Mouse (Mus musculus) midbrain, embryonic 15.5 days (tissue): ENCODE measurements at regions not wholly inside any gene's neighbourhood (a gene's known extent, or its start where the extent isn't known, plus 50 kb on each side); places are given as distances from the start of the nearest gene placed in this dataset. TPM values are rescaled to one million over a fixed set of nuclear protein-coding genes. Genes with fewer than 3 reads are reported as not detected.
"Not testable (repeated sequence)": the region's sequence is repeated elsewhere in the genome, so short reads cannot be mapped to it uniquely, and the experiment has no call there.

Experiments
- ATAC-seq: fragments of 200-750 bp; cut with Nextera tagmentation; replicated peaks from 2 replicates; pipeline ENCODE4 v1.8.0; 2017; ENCODE audit warnings: moderate TSS enrichment
- H3K27ac ChIP-seq: fragments of 300-500 bp; sonication (generic); 2 replicates; pipeline ENCODE4 v1.5.1; 2015; ENCODE audit warnings: mild to moderate bottlenecking, inconsistent platforms
- H3K27me3 ChIP-seq: fragments of 300-500 bp; sonication (generic); replicated peaks from 2 replicates; pipeline ENCODE4 v1.6.1; 2015; ENCODE audit warnings: inconsistent platforms
- H3K36me3 ChIP-seq: fragments of 300-500 bp; sonication (generic); replicated peaks from 2 replicates; pipeline ENCODE4 v1.6.1; 2015; ENCODE audit warnings: inconsistent platforms
- H3K4me1 ChIP-seq: fragments of 300-500 bp; sonication (generic); 2 replicates; pipeline ENCODE4 v1.6.1; 2015; ENCODE audit warnings: inconsistent platforms
- H3K4me2 ChIP-seq: fragments of 300-500 bp; sonication (generic); 2 replicates; pipeline ENCODE4 v1.6.1; 2015; ENCODE audit warnings: inconsistent platforms, mild to moderate bottlenecking, moderate library complexity
- H3K4me3 ChIP-seq: fragments of 300-500 bp; sonication (generic); 2 replicates; pipeline ENCODE4 v1.5.1; 2015; ENCODE audit warnings: mild to moderate bottlenecking, inconsistent platforms
- H3K9ac ChIP-seq: fragments of 300-500 bp; sonication (generic); 2 replicates; pipeline ENCODE4 v1.6.1; 2015; ENCODE audit warnings: mild to moderate bottlenecking, inconsistent platforms
- H3K9me3 ChIP-seq: fragments of 300-500 bp; sonication (generic); 2 replicates; pipeline ENCODE4 v1.6.1; 2016; ENCODE audit warnings: inconsistent platforms
- WGBS: fragments of 180-500 bp; shearing (Covaris S2); methylation state at CpG from one replicate; pipeline ENCODE4 v1.1.7; 2015; ENCODE audit warnings: mixed read lengths; 5-methylcytosine and 5-hydroxymethylcytosine counted together
- microRNA-seq: library from miRNA; unstranded; fragments of <30 nt; microRNA quantifications from one replicate; pipeline ENCODE4, GENCODE M21; 2016

DNA sequence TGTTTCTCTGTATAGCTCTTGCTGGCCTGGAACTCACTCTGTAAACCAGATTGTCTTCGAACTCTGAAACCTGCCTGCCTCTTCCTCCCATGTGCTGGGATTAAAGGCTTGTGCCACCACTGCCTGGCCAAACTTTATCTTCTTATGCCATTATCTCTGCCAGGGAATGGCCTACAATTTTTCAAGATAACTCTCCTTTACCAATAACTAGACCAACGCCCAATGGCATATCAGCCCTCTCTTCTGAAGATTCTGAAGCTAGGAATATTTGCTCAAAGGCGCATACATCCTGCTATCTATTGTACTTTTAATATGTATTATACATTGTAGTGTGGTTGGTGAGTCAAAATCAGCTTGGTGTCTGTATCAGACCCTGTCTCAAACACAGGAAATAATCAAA lies 235.4 kb upstream of the Cts3 start:
- WGBS: 92% methylated on average over 3 of the region's 3 CpGs
- H3K9ac ChIP-seq, H3K4me1 ChIP-seq, H3K9me3 ChIP-seq, H3K4me3 ChIP-seq, H3K36me3 ChIP-seq, H3K27me3 ChIP-seq, H3K4me2 ChIP-seq, H3K27ac ChIP-seq, ATAC-seq: not testable (repeated sequence)

DNA sequence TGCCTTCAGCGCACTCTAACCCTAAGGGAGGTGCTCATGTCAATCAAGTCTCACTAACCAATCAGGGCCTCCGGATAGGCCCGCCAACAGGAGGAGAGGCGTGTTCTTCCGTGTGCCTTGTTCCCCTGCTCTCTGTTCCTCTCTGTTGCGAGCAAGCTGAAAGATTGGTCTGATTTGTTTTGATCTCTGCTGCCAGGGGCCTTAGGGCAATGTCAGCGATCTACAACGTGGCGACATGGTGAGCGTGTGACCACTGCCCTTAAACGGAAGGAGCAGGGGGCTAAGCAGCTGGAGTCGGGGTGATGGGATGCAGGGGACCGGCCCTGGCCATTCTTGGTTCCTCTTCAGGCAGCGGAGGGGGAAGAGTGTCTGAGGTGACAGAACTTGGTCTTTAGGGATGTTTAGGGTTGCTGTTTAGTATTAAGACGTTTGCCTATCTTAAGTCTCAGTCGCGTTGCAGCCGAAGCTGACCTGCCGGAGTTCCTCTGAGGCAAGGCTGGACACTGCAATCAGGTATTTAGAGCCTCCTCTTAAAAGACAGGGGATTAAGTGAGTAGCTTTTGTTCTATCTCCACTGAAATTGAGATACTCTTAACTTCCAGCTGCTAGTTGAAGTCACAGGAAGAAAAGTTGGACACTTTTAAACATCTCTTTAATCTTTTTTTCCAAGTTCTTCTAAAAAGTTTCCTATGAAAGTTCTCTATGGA lies 234.4 kb upstream of the Cts3 start:
- H3K4me1 ChIP-seq, H3K27ac ChIP-seq, H3K27me3 ChIP-seq, H3K9me3 ChIP-seq, H3K36me3 ChIP-seq: not testable (repeated sequence)
- ATAC-seq: 0 out of 2 replicates have a peak, but pooled peaks have one; percentile 33
- Histone ChIP-seq H3K9ac (peak overlapping the region; percentile 63), H3K4me3 (peak overlapping the region; percentile 64), H3K4me2 (peak overlapping the region; percentile 58)
- WGBS: 1% methylated on average over 19 of the region's 19 CpGs

DNA sequence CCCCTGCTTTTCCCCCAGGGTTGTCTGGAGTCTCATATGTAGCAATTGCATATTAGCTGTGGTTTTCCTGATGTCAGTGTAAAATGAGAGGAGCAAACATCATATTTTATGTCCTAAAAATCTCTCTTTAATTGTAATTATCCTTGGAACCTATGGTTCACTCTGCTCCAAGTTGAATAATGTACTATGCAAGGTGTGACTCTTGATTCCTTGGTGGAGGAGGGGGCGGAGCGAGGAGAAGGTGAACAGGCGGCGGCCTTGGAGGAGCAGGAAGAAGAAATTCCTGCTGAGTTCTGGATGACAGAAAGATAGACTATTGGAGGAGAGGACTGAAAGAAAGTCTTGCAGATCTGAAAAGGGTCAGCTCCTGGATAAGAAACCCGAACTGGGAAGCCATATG lies 233.8 kb upstream of the Cts3 start:
- not testable (repeated sequence) for H3K4me1 ChIP-seq, H3K36me3 ChIP-seq, H3K27ac ChIP-seq, H3K27me3 ChIP-seq, H3K9me3 ChIP-seq, ATAC-seq
- Histone ChIP-seq H3K4me3 (peak overlapping the region; percentile 64), H3K9ac (peak overlapping the region; percentile 63; the same call in 1 of the 2 replicates), H3K4me2 (peak overlapping the region; percentile 58)
- 25% methylated on average over 5 of the region's 5 CpGs for WGBS

DNA sequence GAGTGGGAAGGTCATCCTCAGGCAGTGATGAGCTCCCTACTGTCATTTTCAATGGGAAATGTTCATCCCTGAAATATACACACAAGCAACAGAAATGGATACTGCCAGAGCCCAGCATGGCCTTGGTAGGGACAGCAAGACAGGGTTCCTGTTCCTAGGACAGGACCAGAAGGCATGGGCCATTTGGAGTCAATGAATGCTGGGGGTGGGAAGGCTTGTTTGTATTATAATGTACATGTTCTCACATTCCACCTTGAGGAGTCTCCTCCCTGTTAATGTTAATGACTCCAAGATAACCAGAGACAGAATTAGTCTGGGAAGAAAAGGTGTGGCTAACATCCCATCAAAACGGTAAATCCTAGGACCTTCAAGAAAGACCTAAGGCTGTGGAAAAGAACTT lies 193.5 kb upstream of the Cts3 start:
- H3K27me3 ChIP-seq, H3K4me1 ChIP-seq, H3K9ac ChIP-seq, H3K4me2 ChIP-seq, ATAC-seq, H3K4me3 ChIP-seq, H3K36me3 ChIP-seq, H3K27ac ChIP-seq, H3K9me3 ChIP-seq: not testable (repeated sequence)
- 86% methylated on average over 1 of the region's 1 CpGs for WGBS

Small RNA genes lying in the stretch of these regions (microRNA-seq; reads per million reads assigned to microRNA genes)
- not detected for gene Gm23739
